Mouse (Mus musculus) layer of hippocampus, postnatal 10 days (tissue): ENCODE measurements around the gene Auts2. TPM values are rescaled to one million over a fixed set of nuclear protein-coding genes. Genes with fewer than 3 reads are reported as not detected.
A peak's percentile ranks its signal among the peaks of the same experiment; 100 is the strongest.

Experiments used
- DNase-seq, 2 experiments: peaks; one replicate each; pipeline ENCODE4 v3.0.0; 2021; ENCODE audit warnings: low spot score in 2 of 2
- total RNA-seq, 2 experiments: library from RNA; stranded (reverse); gene quantifications; 2 replicates each; pipeline ENCODE4 v1.2.3; 2021

The Auts2 gene
- total RNA-seq, 2 experiments from 2014 or later, result 137 to 150 TPM

GRCm38 (mm10) chr5:132114561-132115301 is 428.4 kb downstream of the Auts2 start:
- DNase-seq, result no peak

- DNase-seq, result peak in 1 of 2 experiments; percentile 42
These were observed 429.7 kb downstream of the Auts2 start for GRCm38 (mm10) chr5:132113480-132113879.

GRCm38 (mm10) chr5:132112666-132113065 is 430.5 kb downstream of the Auts2 start:
- DNase-seq, result no peak

GRCm38 (mm10) chr5:132102426-132102825 is 440.7 kb downstream of the Auts2 start:
- DNase-seq, result no peak

GRCm38 (mm10) chr5:132098461-132098860 is 444.7 kb downstream of the Auts2 start:
- no peak for DNase-seq

GRCm38 (mm10) chr5:132092721-132093120 is 450.4 kb downstream of the Auts2 start:
- DNase-seq, result no peak

GRCm38 (mm10) chr5:132089496-132090250 is 453.5 kb downstream of the Auts2 start:
- no peak for DNase-seq

- no peak for DNase-seq
These were observed 454.6 kb downstream of the Auts2 start for GRCm38 (mm10) chr5:132088585-132088984.

GRCm38 (mm10) chr5:132083753-132084326 is 459.3 kb downstream of the Auts2 start:
- DNase-seq, result no peak

- no peak for DNase-seq
These were observed 467.2 kb downstream of the Auts2 start for GRCm38 (mm10) chr5:132075942-132076341.

GRCm38 (mm10) chr5:132074724-132075374 is 468.3 kb downstream of the Auts2 start:
- DNase-seq, result peak; percentile 52 to 74

GRCm38 (mm10) chr5:132074360-132074723 is 468.8 kb downstream of the Auts2 start:
- peak; percentile 21 to 36 for DNase-seq

GRCm38 (mm10) chr5:132073677-132074359 is 469.3 kb downstream of the Auts2 start:
- no peak for DNase-seq

- no peak for DNase-seq
These were observed 470.8 kb downstream of the Auts2 start for GRCm38 (mm10) chr5:132072356-132072755.

GRCm38 (mm10) chr5:132067750-132068739 is 475.1 kb downstream of the Auts2 start:
- DNase-seq, result no peak

- no peak for DNase-seq
These were observed 483.0 kb downstream of the Auts2 start for GRCm38 (mm10) chr5:132060116-132060515.

GRCm38 (mm10) chr5:132052637-132053036 is 490.5 kb downstream of the Auts2 start:
- no peak for DNase-seq

- no peak for DNase-seq
These were observed 503.6 kb downstream of the Auts2 start for GRCm38 (mm10) chr5:132039584-132039983.

- DNase-seq, result peak in 1 of 2 experiments; percentile 16
These were observed 509.4 kb downstream of the Auts2 start for GRCm38 (mm10) chr5:132033491-132034350.
